Mouse (Mus musculus): ENCODE measurements around the gene Fsd1. TPM values are rescaled to one million over a fixed set of nuclear protein-coding genes. Genes with fewer than 3 reads are reported as not detected.

Gene Fsd1
- polyA plus RNA-seq, 1 experiment from 2014 or later = 21.6 TPM

- H3K27me3 ChIP-seq (ENCODE audit: insufficient read depth, low read length) = peaks cover 4% of the 10 kb centered on the region; the same call in 1 of the 2 replicates
- no peaks in the 10 kb centered on the region for H3K9me3 ChIP-seq (ENCODE audit: low read length)
- H3K4me2 ChIP-seq (replicated peaks; ENCODE audit: low read depth, low read length) = no peak overlapping the region
- ATAC-seq (ENCODE audit: low FRiP score, low TSS enrichment) = no peak
- no peak overlapping the region for H3K9ac ChIP-seq (replicated peaks; ENCODE audit: low read length)
- H3K36me3 ChIP-seq (ENCODE audit: insufficient read depth, low read length) = no peaks in the 10 kb centered on the region
- no peak overlapping the region for H3K4me3 ChIP-seq (ENCODE audit: low read length)
- peaks cover 13% of the 10 kb centered on the region for H3K4me1 ChIP-seq (ENCODE audit: insufficient read depth, low read length)
- WGBS = 81% methylated on average over 6 of the region's 6 CpGs
- no peak overlapping the region for H3K27ac ChIP-seq (ENCODE audit: low read length)
These were observed 32.6 kb upstream of the Fsd1 start for GRCm38 (mm10) chr17:55953751-55954150.

DNA sequence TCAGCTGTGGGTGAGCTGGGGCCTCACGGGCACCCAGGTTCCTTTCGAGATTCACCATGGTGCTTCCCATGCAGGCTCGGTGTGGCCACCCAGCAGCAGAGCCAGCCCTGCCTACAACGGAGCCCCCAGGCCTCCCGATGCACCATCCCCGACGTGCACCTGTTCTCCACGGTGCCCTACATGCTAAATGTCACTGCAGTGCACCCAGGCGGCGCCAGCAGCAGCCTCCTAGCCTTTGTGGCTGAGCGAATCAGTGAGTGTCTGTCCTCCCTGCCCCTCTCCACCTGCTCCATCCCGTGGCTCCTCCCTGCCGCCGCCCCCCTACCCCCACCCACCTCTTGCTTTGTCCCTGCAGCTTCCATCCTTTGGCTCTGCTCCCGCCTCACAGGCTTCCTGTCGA is 32.1 kb upstream of the Fsd1 start:
- Histone ChIP-seq H3K36me3 (ENCODE audit: insufficient read depth, low read length) (no peaks in the 10 kb centered on the region), H3K27ac (ENCODE audit: low read length) (no peak overlapping the region), H3K4me1 (ENCODE audit: insufficient read depth, low read length) (peaks cover 13% of the 10 kb centered on the region), H3K4me2 (replicated peaks; ENCODE audit: low read depth, low read length) (no peak overlapping the region), H3K9ac (replicated peaks; ENCODE audit: low read length) (no peak overlapping the region), H3K27me3 (ENCODE audit: insufficient read depth, low read length) (peaks cover 4% of the 10 kb centered on the region; the same call in 1 of the 2 replicates), H3K9me3 (ENCODE audit: low read length) (no peaks in the 10 kb centered on the region), H3K4me3 (ENCODE audit: low read length) (no peak overlapping the region)
- ATAC-seq (ENCODE audit: low FRiP score, low TSS enrichment) = no peak
- WGBS = 36% methylated on average over 16 of the region's 16 CpGs

DNA sequence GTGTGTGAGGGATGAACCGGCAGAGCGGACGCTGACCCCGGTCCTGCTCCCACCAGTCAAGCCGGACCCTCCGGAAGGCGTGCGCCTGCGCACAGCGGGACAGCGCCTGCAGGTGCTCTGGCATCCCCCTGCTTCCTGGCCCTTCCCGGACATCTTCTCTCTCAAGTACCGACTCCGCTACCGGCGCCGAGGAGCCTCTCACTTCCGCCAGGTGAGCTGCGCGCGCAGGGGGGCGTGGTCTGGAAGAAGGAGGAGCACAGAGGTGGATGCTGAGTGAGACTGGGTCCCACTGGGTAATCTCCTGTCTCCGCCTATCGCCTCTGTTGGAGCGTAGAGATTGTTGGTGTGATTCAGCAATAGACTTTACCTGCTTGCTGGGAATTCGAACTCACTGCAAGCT is 30.2 kb upstream of the Fsd1 start:
- Histone ChIP-seq H3K4me3 (ENCODE audit: low read length) (peak overlapping the region; percentile 42), H3K36me3 (ENCODE audit: insufficient read depth, low read length) (0 out of 2 replicates have a peak, but pooled peaks cover 4% of the 10 kb centered on the region), H3K9me3 (ENCODE audit: low read length) (no peaks in the 10 kb centered on the region), H3K4me2 (replicated peaks; ENCODE audit: low read depth, low read length) (peak overlapping the region; percentile 54), H3K9ac (replicated peaks; ENCODE audit: low read length) (peak overlapping the region; percentile 33), H3K27me3 (ENCODE audit: insufficient read depth, low read length) (peaks cover 4% of the 10 kb centered on the region; the same call in 1 of the 2 replicates), H3K4me1 (ENCODE audit: insufficient read depth, low read length) (peaks cover 20% of the 10 kb centered on the region), H3K27ac (ENCODE audit: low read length) (0 out of 2 replicates have a peak overlapping the region, but pooled peaks have one; percentile 16)
- under 1% methylated on average over 26 of the region's 26 CpGs for WGBS
- peak; percentile 29; the same call in 1 of the 2 replicates for ATAC-seq (ENCODE audit: low FRiP score, low TSS enrichment)

DNA sequence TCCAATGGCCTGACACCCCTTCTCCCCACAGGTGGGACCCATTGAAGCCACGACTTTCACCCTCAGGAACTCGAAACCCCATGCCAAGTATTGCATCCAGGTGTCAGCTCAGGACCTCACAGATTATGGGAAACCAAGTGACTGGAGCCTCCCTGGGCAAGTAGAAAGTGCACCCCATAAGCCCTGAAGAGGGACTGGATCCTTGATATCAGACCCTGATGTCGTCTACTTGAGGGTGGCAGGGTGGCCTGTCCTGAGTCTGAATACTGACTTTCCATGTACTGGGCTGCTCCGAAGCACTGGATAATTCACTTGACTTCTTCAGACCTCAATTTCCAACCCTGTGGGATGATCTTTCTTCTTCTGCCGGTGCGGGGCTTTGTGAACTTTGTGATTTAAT is 29.7 kb upstream of the Fsd1 start:
- WGBS = 37% methylated on average over 6 of the region's 6 CpGs
- peaks cover 4% of the 10 kb centered on the region; the same call in 1 of the 2 replicates for H3K27me3 ChIP-seq (ENCODE audit: insufficient read depth, low read length)

DNA sequence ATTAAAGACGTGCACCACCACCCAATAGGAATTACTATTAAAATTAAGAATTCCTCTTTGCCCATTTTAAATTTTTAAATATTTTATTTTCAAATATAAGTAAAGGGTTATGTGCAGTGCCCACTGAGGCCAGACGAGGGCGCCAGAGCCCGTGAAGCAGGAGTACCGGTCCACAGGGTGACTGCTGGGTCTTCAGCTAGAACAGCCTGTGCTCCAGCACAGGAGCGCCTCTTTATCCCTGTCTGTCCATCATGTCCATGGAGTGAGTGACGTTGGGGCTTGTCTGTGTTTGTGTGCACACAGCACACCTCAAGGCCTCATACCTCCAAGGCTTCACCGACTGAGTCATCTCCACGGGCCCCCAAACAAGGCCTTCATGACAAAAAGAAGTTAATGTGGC is 29.1 kb upstream of the Fsd1 start:
- 13% methylated on average over 9 of the region's 9 CpGs for WGBS
- peaks cover 4% of the 10 kb centered on the region; the same call in 1 of the 2 replicates for H3K27me3 ChIP-seq (ENCODE audit: insufficient read depth, low read length)
- no peak for ATAC-seq (ENCODE audit: low FRiP score, low TSS enrichment)
- peaks cover 20% of the 10 kb centered on the region for H3K4me1 ChIP-seq (ENCODE audit: insufficient read depth, low read length)
- H3K9me3 ChIP-seq (ENCODE audit: low read length) = no peaks in the 10 kb centered on the region
- H3K27ac ChIP-seq (ENCODE audit: low read length) = no peak overlapping the region
- H3K9ac ChIP-seq (replicated peaks; ENCODE audit: low read length) = 0 out of 2 replicates have a peak overlapping the region, but pooled peaks have one; percentile 7
- peaks cover 8% of the 10 kb centered on the region for H3K36me3 ChIP-seq (ENCODE audit: insufficient read depth, low read length)
- H3K4me2 ChIP-seq (replicated peaks; ENCODE audit: low read depth, low read length) = peak overlapping the region; percentile 54
- H3K4me3 ChIP-seq (ENCODE audit: low read length) = no peak overlapping the region

More for the DNA sequence above, 29.7 kb upstream of the Fsd1 start:
- Histone ChIP-seq H3K36me3 (ENCODE audit: insufficient read depth, low read length) (peaks cover 4% of the 10 kb centered on the region; the same call in 1 of the 2 replicates), H3K4me3 (ENCODE audit: low read length) (peak overlapping the region; percentile 42), H3K27ac (ENCODE audit: low read length) (0 out of 2 replicates have a peak overlapping the region, but pooled peaks have one; percentile 16), H3K9me3 (ENCODE audit: low read length) (no peaks in the 10 kb centered on the region), H3K9ac (replicated peaks; ENCODE audit: low read length) (peak overlapping the region; percentile 20; the same call in 1 of the 2 replicates), H3K4me1 (ENCODE audit: insufficient read depth, low read length) (peaks cover 20% of the 10 kb centered on the region), H3K4me2 (replicated peaks; ENCODE audit: low read depth, low read length) (peak overlapping the region; percentile 54)
- ATAC-seq (ENCODE audit: low FRiP score, low TSS enrichment) = no peak

DNA sequence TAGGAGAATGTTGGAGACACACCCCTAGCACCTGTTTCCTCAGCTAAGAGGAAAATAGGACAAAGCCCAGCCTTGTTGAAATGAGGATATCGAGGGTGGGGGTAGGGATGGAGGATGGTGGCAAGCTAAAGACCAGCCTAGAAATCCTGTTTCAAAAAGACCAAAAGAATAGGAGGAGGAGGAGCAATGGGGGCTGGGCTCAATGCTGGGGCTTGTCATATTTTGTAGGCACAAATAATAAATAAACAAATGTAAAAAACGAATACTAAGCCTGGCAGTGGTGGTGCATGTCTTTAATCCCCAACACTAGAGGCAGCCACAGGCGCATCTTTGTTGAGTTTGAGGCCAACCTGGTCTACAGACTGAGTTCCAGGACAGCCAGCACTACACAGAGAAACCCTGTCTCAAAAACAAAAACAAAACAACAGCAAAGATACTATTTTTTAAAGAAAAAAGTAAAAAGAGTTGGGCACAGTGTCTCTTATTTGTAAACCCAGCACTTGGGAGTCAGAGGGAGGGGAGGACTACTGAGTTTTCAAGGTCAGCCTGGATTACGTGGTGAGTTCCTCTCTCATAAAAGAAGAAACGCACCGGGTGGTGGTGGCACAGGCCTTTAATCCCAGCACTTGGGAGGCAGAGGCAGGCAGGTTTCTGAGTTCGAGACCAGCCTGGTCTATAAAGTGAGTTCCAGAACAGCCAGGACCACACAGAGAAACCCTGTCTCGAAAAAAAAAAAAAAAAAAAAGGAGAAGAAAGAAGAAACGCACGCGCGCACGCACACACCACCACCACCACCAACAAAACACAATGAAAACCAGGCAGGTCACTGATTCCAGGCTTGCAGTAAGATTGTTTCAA is 28.4 kb upstream of the Fsd1 start:
- ATAC-seq (ENCODE audit: low FRiP score, low TSS enrichment) = no peak

DNA sequence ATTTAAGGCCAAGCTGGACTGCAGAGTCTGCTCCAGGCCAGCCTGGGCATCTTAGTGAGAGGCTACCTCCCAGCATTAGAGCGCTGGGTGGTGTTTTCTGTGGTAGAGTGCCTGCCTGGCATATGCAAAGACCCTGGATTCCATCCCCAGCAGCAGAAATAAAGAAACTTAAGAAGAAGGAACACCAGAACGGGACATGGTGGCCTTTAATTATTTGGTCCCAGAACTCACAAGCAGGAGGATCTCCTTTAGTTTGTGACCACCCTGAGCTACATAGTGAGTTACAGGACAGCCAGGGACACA is 27.8 kb upstream of the Fsd1 start:
- Histone ChIP-seq H3K36me3 (ENCODE audit: insufficient read depth, low read length) (peaks cover 12% of the 10 kb centered on the region), H3K9ac (replicated peaks; ENCODE audit: low read length) (peak overlapping the region; percentile 81), H3K27ac (ENCODE audit: low read length) (peak overlapping the region; percentile 73), H3K4me3 (ENCODE audit: low read length) (peak overlapping the region; percentile 66), H3K4me1 (ENCODE audit: insufficient read depth, low read length) (peaks cover 20% of the 10 kb centered on the region), H3K9me3 (ENCODE audit: low read length) (no peaks in the 10 kb centered on the region), H3K4me2 (replicated peaks; ENCODE audit: low read depth, low read length) (peak overlapping the region; percentile 74), H3K27me3 (ENCODE audit: insufficient read depth, low read length) (peaks cover 4% of the 10 kb centered on the region; the same call in 1 of the 2 replicates)
- no peak for ATAC-seq (ENCODE audit: low FRiP score, low TSS enrichment)
- 35% methylated on average over 2 of the region's 2 CpGs for WGBS

More for the DNA sequence above, 28.4 kb upstream of the Fsd1 start:
- Histone ChIP-seq H3K4me3 (ENCODE audit: low read length) (peak overlapping the region; percentile 66), H3K9me3 (ENCODE audit: low read length) (no peaks in the 10 kb centered on the region), H3K4me2 (replicated peaks; ENCODE audit: low read depth, low read length) (peak overlapping the region; percentile 74), H3K9ac (replicated peaks; ENCODE audit: low read length) (peak overlapping the region; percentile 81), H3K27ac (ENCODE audit: low read length) (peak overlapping the region; percentile 73), H3K27me3 (ENCODE audit: insufficient read depth, low read length) (peaks cover 4% of the 10 kb centered on the region; the same call in 1 of the 2 replicates), H3K36me3 (ENCODE audit: insufficient read depth, low read length) (peaks cover 12% of the 10 kb centered on the region), H3K4me1 (ENCODE audit: insufficient read depth, low read length) (peaks cover 20% of the 10 kb centered on the region)
- WGBS = 82% methylated on average over 13 of the region's 13 CpGs

DNA sequence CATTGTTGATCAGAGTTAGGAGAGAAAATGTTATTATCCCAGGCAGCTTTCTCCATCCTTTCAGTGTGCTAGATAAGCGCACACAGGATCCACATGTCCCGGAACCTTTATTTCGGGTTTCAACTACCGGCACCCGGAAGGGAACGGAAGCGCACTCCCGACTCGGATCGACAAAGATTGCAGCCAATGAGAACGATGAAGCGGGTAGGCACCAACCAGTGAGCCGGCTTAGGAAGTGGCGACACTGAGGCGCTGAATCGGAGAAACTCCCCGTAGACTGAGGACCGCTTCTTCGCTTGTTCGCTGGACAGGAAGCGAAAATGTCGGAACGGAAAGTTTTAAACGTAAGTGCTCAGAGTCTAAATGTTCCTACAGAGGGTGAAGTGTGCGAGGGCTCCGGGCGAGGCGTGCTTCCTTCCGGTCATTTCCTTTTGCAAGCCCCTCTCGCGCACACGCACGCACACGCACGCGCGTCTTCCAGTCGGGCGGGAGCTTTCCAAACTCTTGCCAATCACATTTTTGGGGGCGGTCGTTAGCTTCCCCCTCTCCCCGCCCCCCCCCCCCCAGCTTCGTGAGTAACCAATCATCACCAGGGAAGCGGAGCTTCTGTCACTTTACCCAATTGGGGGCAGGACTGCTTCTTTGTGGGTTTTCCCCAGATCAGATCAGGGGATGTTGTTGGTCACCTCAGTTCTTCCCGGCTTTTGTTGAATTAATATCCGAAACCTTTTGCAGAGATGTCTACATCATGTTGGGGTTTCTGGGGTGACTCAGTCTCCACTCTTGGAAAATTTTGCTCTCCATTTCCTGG is 27.2 kb upstream of the Fsd1 start, which contains the start of gene Yju2:
TSS of gene Yju2 (plus strand) at position 182 of the 811 bp plus-strand sequence.
- Histone ChIP-seq H3K4me1 (ENCODE audit: insufficient read depth, low read length) (peaks cover 20% of the 10 kb centered on the region), H3K4me3 (ENCODE audit: low read length) (peak within 1 kb of the TSS; percentile 66), H3K4me2 (replicated peaks; ENCODE audit: low read depth, low read length) (peak within 1 kb of the TSS; percentile 74), H3K27me3 (ENCODE audit: insufficient read depth, low read length) (peaks cover 4% of the 10 kb centered on the region; the same call in 1 of the 2 replicates), H3K9ac (replicated peaks; ENCODE audit: low read length) (peak within 1 kb of the TSS; percentile 81), H3K27ac (ENCODE audit: low read length) (peak within 1 kb of the TSS; percentile 99), H3K9me3 (ENCODE audit: low read length) (no peaks in the 10 kb centered on the region), H3K36me3 (ENCODE audit: insufficient read depth, low read length) (peaks cover 12% of the 10 kb centered on the region)
- WGBS = under 1% methylated on average over 45 of the region's 46 CpGs
- ATAC-seq (ENCODE audit: low FRiP score, low TSS enrichment) = peak; percentile 94

- peaks cover 20% of the 10 kb centered on the region for H3K36me3 ChIP-seq (ENCODE audit: insufficient read depth, low read length)
- WGBS = 69% methylated on average over 10 of the region's 10 CpGs
- H3K9ac ChIP-seq (replicated peaks; ENCODE audit: low read length) = peak overlapping the region; percentile 60
- H3K4me2 ChIP-seq (replicated peaks; ENCODE audit: low read depth, low read length) = peak overlapping the region; percentile 74
- no peak overlapping the region for H3K27ac ChIP-seq (ENCODE audit: low read length)
- peaks cover 20% of the 10 kb centered on the region for H3K4me1 ChIP-seq (ENCODE audit: insufficient read depth, low read length)
- no peak for ATAC-seq (ENCODE audit: low FRiP score, low TSS enrichment)
- H3K9me3 ChIP-seq (ENCODE audit: low read length) = no peaks in the 10 kb centered on the region
- 0 out of 2 replicates have a peak, but pooled peaks cover under 1% of the 10 kb centered on the region for H3K27me3 ChIP-seq (ENCODE audit: insufficient read depth, low read length)
- peak overlapping the region; percentile 66 for H3K4me3 ChIP-seq (ENCODE audit: low read length)
These were observed 26.2 kb upstream of the Fsd1 start for GRCm38 (mm10) chr17:55959946-55960740.

Measured in kidney, embryonic 16.5 days (tissue).